Mouse (Mus musculus): ENCODE data around the gene Pheta1. TPM values are rescaled to one million over a fixed set of nuclear protein-coding genes. Genes with fewer than 3 reads are reported as not detected.

Gene Pheta1
- polyA plus RNA-seq, 1 experiment from 2014 or later = 4.8 TPM

- Histone ChIP-seq H3K36me3 (replicated peaks; ENCODE audit: insufficient read depth, low read length) (no peaks in the 10 kb centered on the region), H3K9ac (replicated peaks) (peak overlapping the region; percentile 74), H3K4me2 (ENCODE audit: low read depth, low read length) (peak overlapping the region; percentile 92), H3K9me3 (ENCODE audit: low read length) (no peaks in the 10 kb centered on the region), H3K27ac (ENCODE audit: low read depth) (peak overlapping the region; percentile 100), H3K4me1 (ENCODE audit: insufficient read depth) (peaks cover 58% of the 10 kb centered on the region), H3K27me3 (ENCODE audit: insufficient read depth, low read length) (0 out of 2 replicates have a peak, but pooled peaks cover under 1% of the 10 kb centered on the region), H3K4me3 (ENCODE audit: low read depth, low read length) (peak overlapping the region; percentile 90)
- ATAC-seq (peak; percentile 16), DNase-seq (peak; percentile 75)
- peak; percentile 1; the same call in 1 of the 2 replicates for TF ChIP-seq CTCF (IDR thresholded peaks at IDR 0.05; ENCODE audit: low read depth)
- 0 out of 2 replicates have a peak, but pooled peaks have one; percentile 26 for TF ChIP-seq EP300 (IDR thresholded peaks at IDR 0.05; ENCODE audit: low read depth)
- WGBS (ENCODE audit: insufficient replicate concordance) = under 1% methylated on average over 46 of the region's 46 CpGs
Measured at GRCm38 (mm10) chr5:121838341-121839127, 10.2 kb upstream of the Pheta1 start.

GRCm38 (mm10) chr5:121839128-121839473 lies 9.7 kb upstream of the Pheta1 start:
- no peak for DNase-seq
- peak overlapping the region; percentile 90 for H3K4me3 ChIP-seq (ENCODE audit: low read depth, low read length)

GRCm38 (mm10) chr5:121841516-121841915 lies 7.3 kb upstream of the Pheta1 start:
- no peak for DNase-seq
- no peak for TF ChIP-seq CTCF (IDR thresholded peaks at IDR 0.05; ENCODE audit: low read depth)
- no peak for TF ChIP-seq EP300 (IDR thresholded peaks at IDR 0.05; ENCODE audit: low read depth)
- peaks cover 37% of the 10 kb centered on the region for H3K4me1 ChIP-seq (ENCODE audit: insufficient read depth)
- peak overlapping the region; percentile 39; the same call in 1 of the 2 replicates for H3K27ac ChIP-seq (ENCODE audit: low read depth)
- 87% methylated on average over 9 of the region's 9 CpGs for whole genome bisulfite sequencing (ENCODE audit: insufficient replicate concordance)
- no peaks in the 10 kb centered on the region for H3K36me3 ChIP-seq (replicated peaks; ENCODE audit: insufficient read depth, low read length)
- H3K27me3 ChIP-seq (ENCODE audit: insufficient read depth, low read length) = peaks cover 8% of the 10 kb centered on the region; the same call in 1 of the 2 replicates
- no peaks in the 10 kb centered on the region for H3K9me3 ChIP-seq (ENCODE audit: low read length)
- H3K4me3 ChIP-seq (ENCODE audit: low read depth, low read length) = no peak overlapping the region
- no peak for ATAC-seq
- H3K4me2 ChIP-seq (ENCODE audit: low read depth, low read length) = no peak overlapping the region
- H3K9ac ChIP-seq (replicated peaks) = no peak overlapping the region

More at GRCm38 (mm10) chr5:121839128-121839473, 9.7 kb upstream of the Pheta1 start:
- TF ChIP-seq CTCF (IDR thresholded peaks at IDR 0.05; ENCODE audit: low read depth) = no peak
- TF ChIP-seq EP300 (IDR thresholded peaks at IDR 0.05; ENCODE audit: low read depth) = no peak
- Histone ChIP-seq H3K36me3 (replicated peaks; ENCODE audit: insufficient read depth, low read length) (no peaks in the 10 kb centered on the region), H3K27me3 (ENCODE audit: insufficient read depth, low read length) (peaks cover 6% of the 10 kb centered on the region; the same call in 1 of the 2 replicates), H3K4me1 (ENCODE audit: insufficient read depth) (peaks cover 54% of the 10 kb centered on the region), H3K4me2 (ENCODE audit: low read depth, low read length) (peak overlapping the region; percentile 92), H3K9me3 (ENCODE audit: low read length) (no peaks in the 10 kb centered on the region), H3K9ac (replicated peaks) (peak overlapping the region; percentile 74), H3K27ac (ENCODE audit: low read depth) (peak overlapping the region; percentile 100)
- no peak for ATAC-seq
- WGBS (ENCODE audit: insufficient replicate concordance) = 26% methylated on average over 7 of the region's 7 CpGs

- H3K9ac ChIP-seq (replicated peaks) = no peak overlapping the region
- no peaks in the 10 kb centered on the region for H3K36me3 ChIP-seq (replicated peaks; ENCODE audit: insufficient read depth, low read length)
- 34% methylated on average over 10 of the region's 10 CpGs for WGBS (ENCODE audit: insufficient replicate concordance)
- TF ChIP-seq EP300 (IDR thresholded peaks at IDR 0.05; ENCODE audit: low read depth) (no peak), CTCF (IDR thresholded peaks at IDR 0.05; ENCODE audit: low read depth) (no peak)
- H3K27ac ChIP-seq (ENCODE audit: low read depth) = peak overlapping the region; percentile 39; the same call in 1 of the 2 replicates
- peaks cover 8% of the 10 kb centered on the region; the same call in 1 of the 2 replicates for H3K27me3 ChIP-seq (ENCODE audit: insufficient read depth, low read length)
- peak overlapping the region; percentile 93 for H3K4me2 ChIP-seq (ENCODE audit: low read depth, low read length)
- no peak for ATAC-seq
- H3K4me1 ChIP-seq (ENCODE audit: insufficient read depth) = peaks cover 37% of the 10 kb centered on the region
- H3K9me3 ChIP-seq (ENCODE audit: low read length) = no peaks in the 10 kb centered on the region
- no peak overlapping the region for H3K4me3 ChIP-seq (ENCODE audit: low read depth, low read length)
- no peak for DNase-seq
Measured at GRCm38 (mm10) chr5:121841973-121842372, 6.8 kb upstream of the Pheta1 start.

- ATAC-seq (peak; percentile 47), DNase-seq (peak; percentile 88)
- H3K9me3 ChIP-seq (ENCODE audit: low read length) = no peaks in the 10 kb centered on the region
- peaks cover 30% of the 10 kb centered on the region for H3K4me1 ChIP-seq (ENCODE audit: insufficient read depth)
- 2% methylated on average over 31 of the region's 33 CpGs for WGBS (ENCODE audit: insufficient replicate concordance)
- peak overlapping the region; percentile 39; the same call in 1 of the 2 replicates for H3K27ac ChIP-seq (ENCODE audit: low read depth)
- H3K36me3 ChIP-seq (replicated peaks; ENCODE audit: insufficient read depth, low read length) = no peaks in the 10 kb centered on the region
- H3K4me2 ChIP-seq (ENCODE audit: low read depth, low read length) = peak overlapping the region; percentile 93
- peak; percentile 99 for TF ChIP-seq CTCF (IDR thresholded peaks at IDR 0.05; ENCODE audit: low read depth)
- no peak for TF ChIP-seq EP300 (IDR thresholded peaks at IDR 0.05; ENCODE audit: low read depth)
- H3K9ac ChIP-seq (replicated peaks) = peak overlapping the region; percentile 57
- H3K4me3 ChIP-seq (ENCODE audit: low read depth, low read length) = peak overlapping the region; percentile 56
- H3K27me3 ChIP-seq (ENCODE audit: insufficient read depth, low read length) = peaks cover 8% of the 10 kb centered on the region; the same call in 1 of the 2 replicates
Measured at GRCm38 (mm10) chr5:121842665-121843118, 6.1 kb upstream of the Pheta1 start.
